Mouse (Mus musculus) liver, adult 2 months (tissue): ENCODE results near the gene Adh7. TPM values are rescaled to one million over a fixed set of nuclear protein-coding genes. Genes with fewer than 3 reads are reported as not detected.

Experiments used
- DNase-seq: peaks from one replicate; pipeline ENCODE4 v3.0.0-alpha.2; 2011; ENCODE audit warnings: low read depth, low spot score; ENCODE audit errors: extremely low read depth
- H3K27ac ChIP-seq: fragments of 200-500 bp; replicated peaks from 2 replicates; pipeline ENCODE4 v1.5.1; 2012; ENCODE audit warnings: low read depth, mild to moderate bottlenecking, control low read depth, inconsistent platforms, low read length; ENCODE audit not compliant: insufficient read depth
- H3K27me3 ChIP-seq: fragments of 200-500 bp; 2 replicates; pipeline ENCODE4 v1.6.1; 2012; ENCODE audit warnings: mild to moderate bottlenecking, moderate library complexity, low read length, inconsistent platforms; ENCODE audit not compliant: control insufficient read depth, insufficient read depth
- H3K36me3 ChIP-seq: fragments of 200-500 bp; 2 replicates; pipeline ENCODE4 v1.6.1; 2012; ENCODE audit warnings: low read length, inconsistent platforms; ENCODE audit not compliant: control insufficient read depth, insufficient read depth
- H3K4me1 ChIP-seq: fragments of 200-500 bp; 2 replicates; pipeline ENCODE4 v1.6.1; 2011; ENCODE audit warnings: low read length; ENCODE audit not compliant: control insufficient read depth, insufficient read depth
- H3K4me3 ChIP-seq: fragments of 200-500 bp; 2 replicates; pipeline ENCODE4 v1.5.1; 2011; ENCODE audit warnings: low read depth, mild to moderate bottlenecking, control low read depth, low read length, moderate library complexity; ENCODE audit not compliant: insufficient read depth
- H3K79me2 ChIP-seq: fragments of 200-500 bp; 2 replicates; pipeline ENCODE4 v1.6.1; 2012; ENCODE audit warnings: inconsistent platforms, mild to moderate bottlenecking, low read length, moderate library complexity; ENCODE audit not compliant: control insufficient read depth, insufficient read depth
- H3K9ac ChIP-seq: fragments of 200-500 bp; 2 replicates; pipeline ENCODE4 v1.6.1; 2012; ENCODE audit warnings: low read depth, mild to moderate bottlenecking, control low read depth, inconsistent platforms, low read length
- CTCF ChIP-seq: fragments of 200-500 bp; IDR thresholded peaks from 2 replicates; pipeline ENCODE4 v1.5.1; 2011; ENCODE audit warnings: low read depth, low read length, control low read depth
- POLR2A ChIP-seq: fragments of 200-500 bp; IDR thresholded peaks from 2 replicates; pipeline ENCODE4 v1.6.1; 2011; ENCODE audit warnings: low read length, control low read depth; ENCODE audit not compliant: insufficient read depth; ENCODE audit errors: extremely low read depth
- WGBS: fragments of 180-500 bp; shearing (Covaris S2); methylation state at CpG from one replicate; pipeline ENCODE4 v1.1.7; 2018; 5-methylcytosine and 5-hydroxymethylcytosine counted together
- polyA plus RNA-seq: library from polyadenylated mRNA; depleted of rRNA; stranded (reverse); fragments of >200 nt; gene quantifications from 2 replicates; pipeline ENCODE4 v1.2.3, GENCODE M21; 2012
- total RNA-seq: library from RNA; depleted of rRNA; stranded (reverse); fragments of >200 nt; gene quantifications from 2 replicates; pipeline ENCODE4 v1.2.3, GENCODE M21; 2014

The Adh7 gene
- total and polyA plus RNA-seq, 2 experiments: 1.2 to 1.7 TPM

- WGBS: 19% methylated on average over 7 of the region's 7 CpGs
- peaks cover 3% of the 10 kb centered on the region; the same call in 1 of the 2 replicates for H3K79me2 ChIP-seq
- H3K36me3 ChIP-seq: peaks cover 20% of the 10 kb centered on the region
- TF ChIP-seq CTCF: no peak
- TF ChIP-seq POLR2A: no peak
- H3K27me3 ChIP-seq: no peaks in the 10 kb centered on the region
- peak overlapping the region; percentile 99 for H3K27ac ChIP-seq
- peak overlapping the region; percentile 72 for H3K9ac ChIP-seq
- H3K4me1 ChIP-seq: peaks cover 50% of the 10 kb centered on the region
- peak; percentile 99 for DNase-seq
- no peak overlapping the region for H3K4me3 ChIP-seq
Observed at GRCm38 (mm10) chr3:138225853-138226252, 8.3 kb downstream of the Adh7 start.

GRCm38 (mm10) chr3:138226476-138226875 lies 8.9 kb downstream of the Adh7 start:
- Histone ChIP-seq H3K27me3 (no peaks in the 10 kb centered on the region), H3K27ac (peak overlapping the region; percentile 99), H3K4me1 (peaks cover 55% of the 10 kb centered on the region), H3K79me2 (peaks cover 3% of the 10 kb centered on the region; the same call in 1 of the 2 replicates), H3K9ac (peak overlapping the region; percentile 72), H3K36me3 (peaks cover 22% of the 10 kb centered on the region), H3K4me3 (no peak overlapping the region)
- DNase-seq: no peak
- 60% methylated on average over 6 of the region's 6 CpGs for WGBS
- TF ChIP-seq POLR2A (no peak), CTCF (no peak)

GRCm38 (mm10) chr3:138227082-138227481 lies 9.5 kb downstream of the Adh7 start:
- DNase-seq: peak; percentile 100
- Histone ChIP-seq H3K9ac (no peak overlapping the region), H3K79me2 (peaks cover 3% of the 10 kb centered on the region; the same call in 1 of the 2 replicates), H3K27me3 (no peaks in the 10 kb centered on the region), H3K4me3 (no peak overlapping the region), H3K36me3 (peaks cover 22% of the 10 kb centered on the region), H3K4me1 (peaks cover 55% of the 10 kb centered on the region), H3K27ac (peak overlapping the region; percentile 99)
- TF ChIP-seq CTCF: no peak
- no peak for TF ChIP-seq POLR2A
- 22% methylated on average over 2 of the region's 2 CpGs for WGBS

- Histone ChIP-seq H3K79me2 (peaks cover 3% of the 10 kb centered on the region; the same call in 1 of the 2 replicates), H3K4me3 (no peak overlapping the region), H3K36me3 (peaks cover 22% of the 10 kb centered on the region), H3K4me1 (peaks cover 50% of the 10 kb centered on the region), H3K9ac (peak overlapping the region; percentile 25), H3K27ac (peak overlapping the region; percentile 91), H3K27me3 (no peaks in the 10 kb centered on the region)
- no peak for TF ChIP-seq CTCF
- no peak for TF ChIP-seq POLR2A
- DNase-seq: peak; percentile 66
- 59% methylated on average over 8 of the region's 8 CpGs for WGBS
Observed at GRCm38 (mm10) chr3:138227782-138228181, 10.2 kb downstream of the Adh7 start.

- peak overlapping the region; percentile 6; the same call in 1 of the 2 replicates for H3K9ac ChIP-seq
- H3K79me2 ChIP-seq: peaks cover 3% of the 10 kb centered on the region; the same call in 1 of the 2 replicates
- H3K27ac ChIP-seq: peak overlapping the region; percentile 100
- TF ChIP-seq CTCF: no peak
- no peak for TF ChIP-seq POLR2A
- H3K27me3 ChIP-seq: no peaks in the 10 kb centered on the region; the same call in 1 of the 2 replicates
- H3K36me3 ChIP-seq: peaks cover 31% of the 10 kb centered on the region
- peak; percentile 62 for DNase-seq
- H3K4me3 ChIP-seq: no peak overlapping the region
- peaks cover 40% of the 10 kb centered on the region for H3K4me1 ChIP-seq
- 83% methylated on average over 1 of the region's 1 CpGs for WGBS
Observed at GRCm38 (mm10) chr3:138229448-138229847, 11.9 kb downstream of the Adh7 start.

- Histone ChIP-seq H3K9ac (peak overlapping the region; percentile 75), H3K79me2 (peaks cover 6% of the 10 kb centered on the region; the same call in 1 of the 2 replicates), H3K4me3 (no peak overlapping the region), H3K4me1 (peaks cover 36% of the 10 kb centered on the region), H3K27me3 (no peaks in the 10 kb centered on the region; the same call in 1 of the 2 replicates), H3K27ac (peak overlapping the region; percentile 100), H3K36me3 (peaks cover 38% of the 10 kb centered on the region)
- TF ChIP-seq CTCF (no peak), POLR2A (no peak)
- peak; percentile 46 for DNase-seq
- WGBS: 29% methylated on average over 3 of the region's 3 CpGs
Observed at GRCm38 (mm10) chr3:138230266-138230665, 12.7 kb downstream of the Adh7 start.
